Mouse (Mus musculus) lung, embryonic 15.5 days (tissue): ENCODE results near the gene C1rl. TPM values are rescaled to one million over a fixed set of nuclear protein-coding genes. Genes with fewer than 3 reads are reported as not detected.

Experiments
- ATAC-seq: fragments of 200-750 bp; cut with Nextera tagmentation; 2 replicates; pipeline ENCODE4 v1.8.0; 2017; ENCODE audit warnings: moderate number of reproducible peaks, borderline replicate concordance; ENCODE audit not compliant: low FRiP score, low TSS enrichment; ENCODE audit errors: extremely low read depth
- H3K27ac ChIP-seq: fragments of 300-500 bp; sonication (generic); 2 replicates; pipeline ENCODE4 v1.5.1; 2015; ENCODE audit warnings: moderate library complexity, mild to moderate bottlenecking, inconsistent platforms
- H3K27me3 ChIP-seq: fragments of 300-500 bp; sonication (generic); 2 replicates; pipeline ENCODE4 v1.6.1; 2015; ENCODE audit warnings: inconsistent platforms
- H3K36me3 ChIP-seq: fragments of 300-500 bp; sonication (generic); 2 replicates; pipeline ENCODE4 v1.6.1; 2015; ENCODE audit warnings: inconsistent platforms
- H3K4me1 ChIP-seq: fragments of 300-500 bp; sonication (generic); 2 replicates; pipeline ENCODE4 v1.6.1; 2015; ENCODE audit warnings: inconsistent platforms
- H3K4me2 ChIP-seq: fragments of 300-500 bp; sonication (generic); 2 replicates; pipeline ENCODE4 v1.6.1; 2015; ENCODE audit warnings: inconsistent platforms, mild to moderate bottlenecking, moderate library complexity
- H3K4me3 ChIP-seq: fragments of 300-500 bp; sonication (generic); 2 replicates; pipeline ENCODE4 v1.5.1; 2015; ENCODE audit warnings: mild to moderate bottlenecking, inconsistent platforms
- H3K9ac ChIP-seq: fragments of 300-500 bp; sonication (generic); 2 replicates; pipeline ENCODE4 v1.6.1; 2015; ENCODE audit warnings: inconsistent platforms
- H3K9me3 ChIP-seq: fragments of 300-500 bp; sonication (generic); 2 replicates; pipeline ENCODE4 v1.6.1; 2016; ENCODE audit warnings: inconsistent platforms
- WGBS: fragments of 180-500 bp; shearing (Covaris S2); methylation state at CpG from one replicate; pipeline ENCODE4 v1.1.7; 2015; 5-methylcytosine and 5-hydroxymethylcytosine counted together
- polyA plus RNA-seq: library from polyadenylated mRNA; unstranded; fragments of >200 nt; fragmentation: Nextera tagmentation; extraction: Ambion mirVana; gene quantifications from 2 replicates; pipeline ENCODE4 v1.2.1, GENCODE M21; 2015

Gene C1rl
- polyA plus RNA-seq, result 0.49 and 0.52 TPM in 2 replicates

DNA sequence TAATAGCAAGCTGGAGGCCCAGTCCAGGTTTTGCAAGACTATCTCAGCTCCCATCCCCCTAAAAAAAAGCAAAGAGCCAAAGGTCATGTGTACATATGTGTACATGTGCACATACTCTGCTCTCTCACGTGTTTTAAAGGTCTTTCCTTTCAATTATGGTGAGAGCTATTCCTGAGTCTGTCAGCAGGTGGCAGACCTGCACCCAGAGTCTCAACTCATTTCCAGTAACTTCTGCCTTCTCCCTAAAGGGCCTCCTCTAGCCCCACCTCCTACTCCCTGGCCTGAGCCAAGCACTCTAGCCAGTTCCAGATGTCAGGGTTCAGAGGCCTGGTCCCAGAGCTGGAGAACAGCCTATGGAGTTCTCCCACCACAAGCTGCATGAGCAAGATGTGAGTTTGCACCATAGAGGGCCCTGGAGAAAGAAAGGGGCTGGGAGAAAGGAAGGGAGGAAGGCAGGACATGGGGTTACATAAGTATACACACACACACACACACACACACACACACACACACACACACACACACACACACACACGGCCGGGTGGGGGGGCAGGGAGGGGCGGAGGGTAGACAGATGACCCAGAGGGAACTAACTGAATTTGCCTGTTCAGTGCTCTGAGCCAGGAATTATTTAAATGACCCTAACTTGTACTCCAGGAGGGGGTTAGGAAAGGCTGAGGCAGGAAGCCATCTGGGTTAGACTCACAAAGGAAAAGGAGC is at the start of gene C1rl:
TSS of gene C1rl (plus strand) at position 272 of the 720 bp plus-strand sequence.
- 12% methylated on average over 2 of the region's 4 CpGs for WGBS
- ATAC-seq, result peak; percentile 96
- H3K27ac ChIP-seq, result no peak within 1 kb of the TSS
- no peaks in the 10 kb centered on the region for H3K9me3 ChIP-seq
- no peak within 1 kb of the TSS for H3K4me3 ChIP-seq
- peaks cover 6% of the 10 kb centered on the region; the same call in 1 of the 2 replicates for H3K4me1 ChIP-seq
- H3K27me3 ChIP-seq, result no peaks in the 10 kb centered on the region
- H3K36me3 ChIP-seq, result no peaks in the 10 kb centered on the region
- H3K4me2 ChIP-seq, result no peak within 1 kb of the TSS
- H3K9ac ChIP-seq, result no peak within 1 kb of the TSS

DNA sequence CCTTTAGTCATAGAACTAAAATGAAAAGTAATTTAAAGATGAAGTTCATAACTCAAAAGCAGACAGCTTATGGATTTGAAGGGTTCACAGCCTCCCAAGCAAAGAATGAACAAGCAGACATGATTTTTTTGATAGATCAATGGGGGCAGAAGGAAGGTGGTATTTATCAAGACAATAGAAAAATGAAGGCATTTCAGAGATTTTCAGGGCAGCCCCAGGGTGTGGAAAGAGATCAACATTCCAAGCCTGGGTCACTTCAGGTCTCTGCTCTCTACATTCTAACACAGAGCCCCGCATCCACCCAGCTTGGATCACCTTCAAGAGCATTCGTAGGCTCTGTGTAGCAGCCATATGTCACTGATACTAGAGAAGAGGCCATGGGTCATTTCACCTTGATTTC is 49.6 kb upstream of the C1rl start:
- 79% methylated on average over 2 of the region's 2 CpGs for WGBS
- Histone ChIP-seq H3K36me3 (no peaks in the 10 kb centered on the region), H3K27me3 (no peaks in the 10 kb centered on the region), H3K9ac (no peak overlapping the region), H3K27ac (no peak overlapping the region), H3K9me3 (no peaks in the 10 kb centered on the region), H3K4me1 (no peaks in the 10 kb centered on the region), H3K4me3 (no peak overlapping the region), H3K4me2 (no peak overlapping the region)
- no peak for ATAC-seq

GRCm38 (mm10) chr6:124446024-124446423 is 46.9 kb upstream of the C1rl start:
- H3K4me3 ChIP-seq, result no peak overlapping the region
- ATAC-seq, result no peak
- no peak overlapping the region for H3K27ac ChIP-seq
- no peak overlapping the region for H3K4me2 ChIP-seq
- H3K27me3 ChIP-seq, result no peaks in the 10 kb centered on the region
- 86% methylated on average over 2 of the region's 2 CpGs for WGBS
- no peak overlapping the region for H3K9ac ChIP-seq
- H3K36me3 ChIP-seq, result no peaks in the 10 kb centered on the region
- H3K9me3 ChIP-seq, result no peaks in the 10 kb centered on the region
- no peaks in the 10 kb centered on the region for H3K4me1 ChIP-seq

- Histone ChIP-seq H3K27ac (no peak overlapping the region), H3K4me1 (no peaks in the 10 kb centered on the region), H3K27me3 (no peaks in the 10 kb centered on the region), H3K36me3 (no peaks in the 10 kb centered on the region), H3K9me3 (no peaks in the 10 kb centered on the region), H3K4me3 (no peak overlapping the region), H3K4me2 (no peak overlapping the region), H3K9ac (no peak overlapping the region)
- ATAC-seq, result no peak
- 92% methylated on average over 9 of the region's 9 CpGs for WGBS
Measured at GRCm38 (mm10) chr6:124446459-124446858, 46.5 kb upstream of the C1rl start.

DNA sequence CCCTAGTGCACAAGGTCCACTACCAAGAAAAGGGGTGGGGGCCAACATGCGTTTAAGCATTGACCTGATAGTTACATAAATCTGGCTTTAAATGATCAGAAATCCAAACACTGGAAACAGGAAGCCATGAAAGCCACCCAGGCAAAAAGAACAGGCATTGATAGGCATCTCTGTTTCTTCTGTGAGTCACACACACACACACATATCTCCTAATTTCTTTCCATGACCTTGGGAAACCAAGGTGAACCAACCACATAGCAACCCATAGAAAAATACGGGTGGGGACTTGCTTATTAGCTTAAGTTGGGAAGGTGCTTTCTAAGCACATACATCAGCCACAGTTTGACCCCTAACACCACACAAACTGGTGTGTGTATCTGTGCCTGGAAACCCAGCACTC is 45.6 kb upstream of the C1rl start:
- Histone ChIP-seq H3K4me2 (no peak overlapping the region), H3K27ac (no peak overlapping the region), H3K27me3 (no peaks in the 10 kb centered on the region), H3K9ac (no peak overlapping the region), H3K36me3 (no peaks in the 10 kb centered on the region), H3K4me3 (no peak overlapping the region), H3K9me3 (no peaks in the 10 kb centered on the region), H3K4me1 (no peaks in the 10 kb centered on the region)
- WGBS, result 67% methylated on average over 2 of the region's 2 CpGs
- no peak for ATAC-seq

GRCm38 (mm10) chr6:124448186-124448852 is 44.6 kb upstream of the C1rl start:
- Histone ChIP-seq H3K9me3 (no peaks in the 10 kb centered on the region), H3K27me3 (no peaks in the 10 kb centered on the region), H3K4me2 (no peak overlapping the region), H3K27ac (no peak overlapping the region), H3K9ac (no peak overlapping the region), H3K36me3 (no peaks in the 10 kb centered on the region), H3K4me3 (no peak overlapping the region), H3K4me1 (no peaks in the 10 kb centered on the region)
- no peak for ATAC-seq
- WGBS, result 71% methylated on average over 10 of the region's 10 CpGs

DNA sequence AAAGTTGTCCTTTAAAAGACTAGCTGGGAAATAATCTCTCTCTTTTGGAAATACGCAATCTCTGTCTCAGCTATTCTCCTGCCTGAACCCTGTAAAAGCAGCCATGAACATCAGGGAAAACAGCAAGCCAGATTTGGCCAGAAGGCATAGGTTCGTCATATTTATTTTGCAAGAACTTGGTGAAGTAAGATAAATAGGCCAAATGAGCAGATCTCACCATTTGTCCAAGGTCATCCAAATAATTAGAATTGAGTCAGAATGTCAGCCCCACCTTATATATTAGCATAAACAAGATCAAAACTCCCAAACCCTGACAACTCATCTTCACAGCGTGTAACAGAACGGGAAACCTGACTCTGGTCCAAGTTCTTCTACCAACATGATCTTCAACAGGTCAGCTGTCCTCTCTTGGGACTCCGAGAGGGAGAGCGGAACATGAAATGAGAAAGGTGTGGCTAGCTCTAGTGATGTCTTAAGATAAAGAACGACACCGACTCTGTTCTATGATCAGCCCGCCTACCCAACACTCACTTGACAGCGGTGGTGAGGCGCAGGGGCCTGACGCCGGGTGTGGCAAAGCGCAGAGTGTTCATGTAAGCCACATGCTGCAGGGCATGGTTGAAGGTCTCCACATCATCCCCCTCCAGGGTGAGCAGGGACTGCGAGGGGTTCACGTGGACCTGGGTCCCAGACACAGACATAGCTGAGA is 43.8 kb upstream of the C1rl start:
- Histone ChIP-seq H3K27ac (no peak overlapping the region), H3K36me3 (no peaks in the 10 kb centered on the region), H3K4me1 (no peaks in the 10 kb centered on the region), H3K4me3 (no peak overlapping the region), H3K9ac (no peak overlapping the region), H3K9me3 (no peaks in the 10 kb centered on the region), H3K27me3 (no peaks in the 10 kb centered on the region), H3K4me2 (no peak overlapping the region)
- WGBS, result 86% methylated on average over 16 of the region's 16 CpGs
- ATAC-seq, result no peak

GRCm38 (mm10) chr6:124449668-124450383 is 43.1 kb upstream of the C1rl start:
- H3K9ac ChIP-seq, result no peak overlapping the region
- no peaks in the 10 kb centered on the region for H3K4me1 ChIP-seq
- H3K4me2 ChIP-seq, result no peak overlapping the region
- ATAC-seq, result no peak
- 74% methylated on average over 18 of the region's 18 CpGs for WGBS
- no peak overlapping the region for H3K4me3 ChIP-seq
- no peaks in the 10 kb centered on the region for H3K9me3 ChIP-seq
- H3K36me3 ChIP-seq, result no peaks in the 10 kb centered on the region
- H3K27ac ChIP-seq, result no peak overlapping the region
- no peaks in the 10 kb centered on the region for H3K27me3 ChIP-seq

GRCm38 (mm10) chr6:124451995-124452394 is 40.9 kb upstream of the C1rl start:
- H3K27ac ChIP-seq, result no peak overlapping the region
- no peaks in the 10 kb centered on the region for H3K27me3 ChIP-seq
- H3K9me3 ChIP-seq, result no peaks in the 10 kb centered on the region
- WGBS, result 62% methylated on average over 3 of the region's 3 CpGs
- no peaks in the 10 kb centered on the region for H3K36me3 ChIP-seq
- no peak overlapping the region for H3K4me2 ChIP-seq
- 0 out of 2 replicates have a peak, but pooled peaks have one; percentile 17 for ATAC-seq
- no peak overlapping the region for H3K4me3 ChIP-seq
- no peak overlapping the region for H3K9ac ChIP-seq
- no peaks in the 10 kb centered on the region for H3K4me1 ChIP-seq

DNA sequence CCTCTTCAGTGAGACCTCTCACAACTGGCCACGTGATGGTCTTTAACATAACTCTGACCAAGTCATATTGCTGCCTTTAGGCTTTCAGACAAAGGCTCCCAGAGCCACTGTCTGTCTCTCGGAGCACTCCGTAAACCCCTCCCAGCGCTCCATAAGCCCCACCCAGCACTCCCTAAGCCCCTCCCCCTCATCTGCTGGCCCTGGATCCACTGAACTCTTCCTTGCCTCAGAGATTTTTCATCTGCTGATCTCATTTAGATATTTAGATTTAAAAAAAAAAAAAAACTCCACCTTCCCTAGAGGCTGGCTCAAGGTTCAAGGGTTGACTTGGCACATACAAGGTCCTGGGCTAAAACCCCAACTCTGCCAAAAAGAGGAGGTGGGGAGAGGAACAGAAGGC is 39.2 kb upstream of the C1rl start:
- 39% methylated on average over 4 of the region's 4 CpGs for WGBS
- Histone ChIP-seq H3K4me3 (no peak overlapping the region), H3K4me2 (no peak overlapping the region), H3K9ac (no peak overlapping the region), H3K9me3 (no peaks in the 10 kb centered on the region), H3K27ac (no peak overlapping the region), H3K4me1 (no peaks in the 10 kb centered on the region), H3K27me3 (no peaks in the 10 kb centered on the region), H3K36me3 (no peaks in the 10 kb centered on the region)
- no peak for ATAC-seq

GRCm38 (mm10) chr6:124456243-124456642 is 36.7 kb upstream of the C1rl start:
- Histone ChIP-seq H3K4me1 (no peaks in the 10 kb centered on the region), H3K4me3 (no peak overlapping the region), H3K27ac (no peak overlapping the region), H3K27me3 (no peaks in the 10 kb centered on the region), H3K36me3 (no peaks in the 10 kb centered on the region), H3K9me3 (no peaks in the 10 kb centered on the region), H3K9ac (no peak overlapping the region), H3K4me2 (no peak overlapping the region)
- no peak for ATAC-seq
- WGBS, result 90% methylated on average over 5 of the region's 5 CpGs
